Mouse (Mus musculus): ENCODE measurements around the gene Ppp6r1. TPM values are rescaled to one million over a fixed set of nuclear protein-coding genes. Genes with fewer than 3 reads are reported as not detected.

The Ppp6r1 gene
- total and polyA plus RNA-seq, 3 experiments: 89.5 to 167 TPM; not detected in 1

- no peak overlapping the region for H3K9ac ChIP-seq (ENCODE audit: control insufficient read depth, low read depth, low read length, poor library complexity, severe bottlenecking)
- no peaks in the 10 kb centered on the region for H3K9me3 ChIP-seq (replicated peaks; ENCODE audit: insufficient read depth, low read length)
- TF ChIP-seq MAFK (IDR thresholded peaks at IDR 0.05; ENCODE audit: borderline replicate concordance, low read depth, low read length) (no peak), KAT2A (conservative IDR thresholded peaks at IDR 0.05; ENCODE audit: low read depth, low read length) (no peak), MYC (IDR thresholded peaks at IDR 0.05; ENCODE audit: low read depth, low read length) (no peak), UBTF (IDR thresholded peaks at IDR 0.05; ENCODE audit: borderline replicate concordance, insufficient read depth, low read depth, low read length) (no peak), POLR2A (IDR thresholded peaks at IDR 0.05; ENCODE audit: control insufficient read depth in 1 of 2, insufficient read depth in 1 of 2, low read depth in 1 of 2, low read length in 2 of 2, poor library complexity in 1 of 2) (no peak), POLR2AphosphoS5 (IDR thresholded peaks at IDR 0.05; ENCODE audit: borderline replicate concordance, low read depth, low read length) (no peak), ELF1 (IDR thresholded peaks at IDR 0.05; ENCODE audit: low read depth, low read length) (no peak), JUND (IDR thresholded peaks at IDR 0.05; ENCODE audit: low read depth, low read length) (no peak), MXI1 (IDR thresholded peaks at IDR 0.05; ENCODE audit: low read depth, low read length) (no peak), SMC3 (IDR thresholded peaks at IDR 0.05; ENCODE audit: low read depth, low read length) (no peak), HCFC1 (IDR thresholded peaks at IDR 0.05; ENCODE audit: low read depth, low read length) (no peak), ZC3H11A (IDR thresholded peaks at IDR 0.05; ENCODE audit: low read depth, low read length) (no peak)
- H3K4me3 ChIP-seq (ENCODE audit: control insufficient read depth in 1 of 2, insufficient read depth in 1 of 2, low read depth in 2 of 2, low read length in 2 of 2): no peak overlapping the region
- H3K36me3 ChIP-seq (ENCODE audit: control insufficient read depth in 1 of 2, insufficient read depth in 2 of 2, low read length in 2 of 2): 0 out of 4 replicates have a peak, but pooled peaks cover 0 to 2% of the 10 kb centered on the region in 2 experiments
- no peak for DNase-seq (ENCODE audit: low read depth, low spot score)
- H3K27ac ChIP-seq (ENCODE audit: control insufficient read depth, low read depth, low read length): no peak overlapping the region
- H3K27me3 ChIP-seq (ENCODE audit: control insufficient read depth in 1 of 2, insufficient read depth in 2 of 2, low read length in 2 of 2): no peaks in the 10 kb centered on the region; a peak in 1 of 4 replicates
- peaks cover 0 to 11% of the 10 kb centered on the region in 2 experiments; a peak in 2 of 4 replicates for H3K4me1 ChIP-seq (ENCODE audit: control insufficient read depth in 1 of 2, insufficient read depth in 2 of 2, low read length in 2 of 2)
- H3K79me2 ChIP-seq (ENCODE audit: control insufficient read depth, insufficient read depth, low read length, poor library complexity): no peaks in the 10 kb centered on the region
Observed at GRCm38 (mm10) chr7:4611921-4612341, 46.9 kb downstream of the Ppp6r1 start.

GRCm38 (mm10) chr7:4611511-4611910 is 47.3 kb downstream of the Ppp6r1 start:
- TF ChIP-seq MAFK (IDR thresholded peaks at IDR 0.05; ENCODE audit: borderline replicate concordance, low read depth, low read length) (no peak), POLR2AphosphoS5 (IDR thresholded peaks at IDR 0.05; ENCODE audit: borderline replicate concordance, low read depth, low read length) (no peak), EP300 (IDR thresholded peaks at IDR 0.05; ENCODE audit: low read depth in 1 of 2, low read length in 2 of 2) (no peak), ZKSCAN1 (IDR thresholded peaks at IDR 0.05; ENCODE audit: low read depth, low read length) (no peak), MXI1 (IDR thresholded peaks at IDR 0.05; ENCODE audit: low read depth, low read length) (no peak)
- no peaks in the 10 kb centered on the region; a peak in 1 of 4 replicates for H3K27me3 ChIP-seq (ENCODE audit: control insufficient read depth in 1 of 2, insufficient read depth in 2 of 2, low read length in 2 of 2)
- no peaks in the 10 kb centered on the region for H3K9me3 ChIP-seq (replicated peaks; ENCODE audit: insufficient read depth, low read length)
- no peak overlapping the region for H3K27ac ChIP-seq (ENCODE audit: control insufficient read depth, low read depth, low read length)
- peaks cover 0 to 11% of the 10 kb centered on the region in 2 experiments; a peak in 2 of 4 replicates for H3K4me1 ChIP-seq (ENCODE audit: control insufficient read depth in 1 of 2, insufficient read depth in 2 of 2, low read length in 2 of 2)
- no peak for DNase-seq (ENCODE audit: low read depth, low spot score)
- no peaks in the 10 kb centered on the region for H3K79me2 ChIP-seq (ENCODE audit: control insufficient read depth, insufficient read depth, low read length, poor library complexity)
- 0 out of 4 replicates have a peak, but pooled peaks cover 0 to 2% of the 10 kb centered on the region in 2 experiments for H3K36me3 ChIP-seq (ENCODE audit: control insufficient read depth in 1 of 2, insufficient read depth in 2 of 2, low read length in 2 of 2)
- H3K4me3 ChIP-seq (ENCODE audit: control insufficient read depth in 1 of 2, insufficient read depth in 1 of 2, low read depth in 2 of 2, low read length in 2 of 2): no peak overlapping the region
- no peak overlapping the region for H3K9ac ChIP-seq (ENCODE audit: control insufficient read depth, low read depth, low read length, poor library complexity, severe bottlenecking)

Data from MEL (cell line).